Mouse (Mus musculus) gastrocnemius, postnatal 14 days (tissue): ENCODE results near the gene Tap2. TPM values are rescaled to one million over a fixed set of nuclear protein-coding genes. Genes with fewer than 3 reads are reported as not detected.

Source experiments
- DNase-seq: peaks from one replicate; pipeline ENCODE4 v3.0.0; 2021; ENCODE audit warnings: mixed read lengths
- intact Hi-C: fragments of 180-260 bp; cut with DNase I; formaldehyde crosslinking; loops from one replicate; pipeline ENCODE4 v1.15.1; 2025; ENCODE audit warnings: low total_unique reads
- total RNA-seq, 2 experiments: library from RNA; stranded (reverse); gene quantifications; 2 replicates each; pipeline ENCODE4 v1.2.3; 2021

The Tap2 gene
- total RNA-seq, 2 experiments from 2014 or later, result 4.7 to 5.3 TPM

GRCm38 (mm10) chr17:34239601-34240041, 36.3 kb downstream of the Tap2 start:
- intact Hi-C loops, result loop anchor here (5.0 to 10.0 kb wide), 2 partner anchors 67 to 165 kb away; no protein-coding TSS in a partner anchor
- no peak for DNase-seq

GRCm38 (mm10) chr17:34240366-34240765, 37.0 kb downstream of the Tap2 start:
- intact Hi-C loops, result loop anchor here (10.0 kb wide), 1 partner anchor 166 kb away; no protein-coding TSS in a partner anchor
- DNase-seq, result no peak

- no peak for DNase-seq
- intact Hi-C loops, result loop anchor here (10.0 kb wide), 1 partner anchor 166 kb away; no protein-coding TSS in a partner anchor
Observed at GRCm38 (mm10) chr17:34240916-34241315, 37.6 kb downstream of the Tap2 start.

- intact Hi-C loops, result loop anchor here (10.0 kb wide), 1 partner anchor 170 kb away; no protein-coding TSS in a partner anchor
- no peak for DNase-seq
Observed at GRCm38 (mm10) chr17:34244656-34245055, 41.3 kb downstream of the Tap2 start.

GRCm38 (mm10) chr17:34247047-34247446, 43.7 kb downstream of the Tap2 start:
- intact Hi-C loops, result loop anchor here (10.0 kb wide), 1 partner anchor 172 kb away; no protein-coding TSS in a partner anchor

GRCm38 (mm10) chr17:34248764-34249163, 45.4 kb downstream of the Tap2 start:
- intact Hi-C loops, result loop anchor here (1.0 to 10.0 kb wide), 2 partner anchors 101 to 174 kb away; no protein-coding TSS in a partner anchor
- DNase-seq, result no peak

More at GRCm38 (mm10) chr17:34247047-34247446, 43.7 kb downstream of the Tap2 start:
- DNase-seq, result no peak

GRCm38 (mm10) chr17:34249361-34249760, 46.0 kb downstream of the Tap2 start:
- intact Hi-C loops, result loop anchor here (1.0 to 10.0 kb wide), 2 partner anchors 100 to 175 kb away; no protein-coding TSS in a partner anchor
- no peak for DNase-seq

- intact Hi-C loops, result loop anchor here (1.0 to 10.0 kb wide), 3 partner anchors 67 to 175 kb away; no protein-coding TSS in a partner anchor
- no peak for DNase-seq
Observed at GRCm38 (mm10) chr17:34249878-34250277, 46.6 kb downstream of the Tap2 start.

GRCm38 (mm10) chr17:34251666-34252065, 48.3 kb downstream of the Tap2 start:
- intact Hi-C loops, result loop anchor here (5.0 kb wide), 1 partner anchor 66 kb away; no protein-coding TSS in a partner anchor
- DNase-seq, result no peak

- intact Hi-C loops, result no loop called here
Observed at GRCm38 (mm10) chr17:34256501-34256900, 53.2 kb downstream of the Tap2 start.

GRCm38 (mm10) chr17:34257594-34258375, 54.5 kb downstream of the Tap2 start, which contains the start of gene H2-Ab1:
Gene H2-Ab1, plus strand, starts transcription at chr17:34257689.
- intact Hi-C loops, result no loop called here
- DNase-seq, result peak; percentile 55

More at GRCm38 (mm10) chr17:34256501-34256900, 53.2 kb downstream of the Tap2 start:
- DNase-seq, result no peak

GRCm38 (mm10) chr17:34260551-34260950, 57.2 kb downstream of the Tap2 start:
- intact Hi-C loops, result no loop called here

GRCm38 (mm10) chr17:34261502-34261901, 58.2 kb downstream of the Tap2 start:
- intact Hi-C loops, result no loop called here
- DNase-seq, result peak; percentile 64

More at GRCm38 (mm10) chr17:34260551-34260950, 57.2 kb downstream of the Tap2 start:
- DNase-seq, result no peak

- no peak for DNase-seq
- intact Hi-C loops, result no loop called here
Observed at GRCm38 (mm10) chr17:34263068-34263467, 59.7 kb downstream of the Tap2 start.

- no peak for DNase-seq
- intact Hi-C loops, result no loop called here
Observed at GRCm38 (mm10) chr17:34263811-34264371, 60.6 kb downstream of the Tap2 start.

- intact Hi-C loops, result no loop called here
- DNase-seq, result no peak
Observed at GRCm38 (mm10) chr17:34264452-34265351, 61.4 kb downstream of the Tap2 start.
